Mouse (Mus musculus): ENCODE measurements around the gene Clybl. TPM values are rescaled to one million over a fixed set of nuclear protein-coding genes. Genes with fewer than 3 reads are reported as not detected.
A peak's percentile ranks its signal among the peaks of the same experiment; 100 is the strongest.

Clybl gene
- total RNA-seq, 2 experiments from 2014 or later = 9.7 to 24.2 TPM

DNA sequence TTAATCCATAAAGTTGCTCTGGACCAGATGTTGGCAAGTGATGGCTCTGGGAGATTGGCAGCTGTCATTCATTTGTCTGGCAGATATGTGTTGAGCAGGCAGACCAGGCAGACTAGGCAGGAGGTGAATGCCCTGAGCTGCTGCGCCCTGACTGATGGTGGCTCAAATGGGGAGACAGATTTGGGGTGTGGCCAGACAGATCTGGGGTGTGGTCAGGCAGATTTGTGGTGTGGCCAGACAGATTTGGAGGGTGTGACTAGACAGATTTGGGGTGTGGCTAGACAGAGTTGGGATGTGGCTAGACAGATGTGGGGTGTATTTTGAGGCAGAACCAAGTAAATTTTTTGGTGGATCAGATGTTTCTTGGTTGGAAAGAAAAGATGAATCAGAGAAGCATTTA is 62.4 kb downstream of the Clybl start:
- ATAC-seq (replicated peaks; ENCODE audit: poor library complexity, severe bottlenecking) = peak; percentile 27; the same call in 1 of the 2 replicates

DNA sequence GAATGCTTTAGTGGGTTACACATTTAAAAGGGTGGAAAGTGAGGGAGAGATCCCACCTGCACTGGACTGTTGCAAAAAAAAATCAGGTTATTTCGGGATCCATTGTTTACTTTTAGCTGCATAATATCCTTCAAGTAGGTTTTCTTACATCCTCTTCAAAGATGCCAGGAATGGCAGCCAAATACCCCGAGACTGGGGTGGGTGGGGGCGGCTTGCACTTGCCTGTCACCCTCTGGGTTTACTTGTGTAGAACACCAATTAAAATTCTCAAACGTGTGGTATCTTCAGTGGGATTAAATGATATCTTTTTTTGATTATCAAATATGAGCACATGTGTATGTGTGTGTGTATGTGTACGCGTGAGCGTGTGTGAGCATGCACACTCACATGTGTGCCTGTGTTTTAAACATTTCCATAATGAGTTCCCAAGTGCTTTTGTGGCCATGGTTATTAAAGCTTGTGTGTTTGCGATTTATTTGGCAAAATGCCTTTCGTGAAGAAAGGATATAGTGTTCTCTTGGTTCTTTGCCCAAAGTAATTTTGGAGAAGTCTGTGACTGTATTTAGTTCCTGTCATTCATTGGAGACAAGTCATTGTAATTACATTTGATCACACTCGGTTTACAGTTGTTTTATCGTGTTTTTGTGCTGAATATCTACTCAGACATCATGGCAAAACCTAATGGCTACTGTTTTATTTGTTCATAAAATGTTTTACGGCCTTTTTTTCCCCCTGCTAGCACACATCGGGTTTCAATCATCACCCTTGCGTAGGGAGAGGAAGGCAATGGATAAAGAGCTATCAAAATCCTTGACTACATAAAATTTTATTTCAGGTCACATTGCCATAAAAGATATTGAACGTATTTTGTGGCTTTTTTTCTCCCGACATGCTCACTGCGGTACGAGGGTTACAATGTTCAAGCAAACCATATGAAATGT is 65.7 kb downstream of the Clybl start:
- no peak for ATAC-seq (replicated peaks; ENCODE audit: poor library complexity, severe bottlenecking)

DNA sequence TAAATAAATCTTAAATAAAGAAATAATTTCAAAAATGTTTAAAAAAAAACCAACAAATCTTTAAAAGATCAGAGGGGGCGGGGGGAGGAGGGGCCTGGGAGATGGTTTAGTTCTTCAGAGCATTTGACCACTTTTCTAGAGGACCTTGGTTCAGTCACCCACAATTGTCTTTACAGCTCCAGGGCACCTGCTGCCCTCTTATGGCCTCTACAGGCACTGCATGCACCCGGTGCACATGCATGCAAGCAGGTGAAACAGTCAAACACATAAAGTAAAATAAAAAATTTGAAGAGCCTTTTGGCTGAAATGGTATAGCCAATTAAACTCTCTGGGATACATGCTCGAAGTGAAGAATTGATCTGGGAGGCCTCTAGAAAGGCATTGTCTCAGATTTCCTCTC is 67.6 kb downstream of the Clybl start:
- ATAC-seq (replicated peaks; ENCODE audit: poor library complexity, severe bottlenecking) = peak; percentile 61; the same call in 1 of the 2 replicates

DNA sequence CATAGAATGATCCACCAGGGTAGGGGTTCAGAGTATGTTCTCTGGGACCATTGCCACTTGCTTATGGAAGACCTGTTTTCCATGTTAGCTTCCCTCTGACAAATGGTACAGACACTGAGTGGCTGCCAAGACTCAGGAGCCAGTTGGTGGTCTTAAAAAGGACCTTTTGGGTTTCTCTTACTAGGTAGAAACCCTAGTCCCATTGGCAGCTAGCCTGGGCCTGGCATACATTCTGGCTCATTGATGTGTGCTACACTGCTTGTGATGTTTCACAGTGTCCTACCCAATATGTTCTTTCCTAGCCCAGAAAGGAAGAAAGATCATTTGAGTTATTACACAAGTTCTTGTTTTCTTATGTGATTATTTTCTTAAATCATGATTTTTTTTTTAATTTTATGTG is 69.8 kb downstream of the Clybl start:
- no peak for ATAC-seq (replicated peaks; ENCODE audit: poor library complexity, severe bottlenecking)

DNA sequence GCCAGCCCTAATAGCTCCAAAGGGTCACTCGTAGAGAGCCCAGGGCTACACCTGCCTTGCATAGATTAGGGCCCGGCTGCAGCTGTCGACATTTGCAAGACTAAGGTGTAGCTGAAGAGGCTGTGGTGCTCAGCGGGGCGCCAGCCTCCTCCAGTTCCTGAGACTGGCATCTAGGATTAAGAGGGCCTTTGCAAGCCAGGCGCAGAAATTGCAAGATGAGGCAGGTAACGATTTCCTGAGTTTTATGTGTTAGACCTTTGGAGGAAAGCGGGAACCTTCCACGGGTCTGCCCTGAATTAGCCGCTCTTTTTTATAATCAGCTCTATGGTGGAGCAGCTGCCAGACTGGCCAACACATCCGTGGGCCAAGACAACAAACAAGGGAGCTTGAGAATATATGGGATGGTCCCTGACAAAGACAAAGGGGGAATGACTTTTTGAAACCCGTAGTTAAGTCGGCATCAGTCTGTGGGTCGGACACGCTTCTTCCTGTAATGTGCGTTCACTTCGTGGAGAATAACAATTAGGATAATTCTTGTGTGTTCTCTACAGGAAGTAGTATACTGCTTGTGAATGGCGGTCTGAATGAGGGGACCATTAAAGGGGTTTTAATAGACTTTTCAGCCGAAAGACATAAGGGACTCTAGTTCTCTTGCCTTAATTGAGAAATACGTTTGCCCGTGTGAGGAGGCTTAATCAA is 74.2 kb downstream of the Clybl start:
- ATAC-seq (replicated peaks; ENCODE audit: poor library complexity, severe bottlenecking) = no peak

DNA sequence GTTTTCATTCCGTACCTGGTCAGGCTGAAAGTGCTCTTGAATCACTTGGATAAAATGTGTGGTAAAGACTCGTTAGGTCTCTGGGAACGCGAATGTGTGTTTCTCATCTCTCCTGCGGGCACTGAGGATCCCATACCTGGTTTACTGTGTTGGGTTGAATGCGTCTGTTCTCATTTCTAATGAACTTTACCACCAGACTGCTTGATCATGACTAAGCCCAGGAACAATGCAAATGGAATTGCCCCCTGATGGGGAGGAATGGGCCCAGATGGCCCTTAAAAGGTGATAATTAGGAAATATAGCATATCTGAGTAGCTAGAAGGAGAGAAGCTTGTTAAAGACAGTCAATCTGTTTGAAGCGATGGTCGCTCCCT is 74.7 kb downstream of the Clybl start:
- no peak for ATAC-seq (replicated peaks; ENCODE audit: poor library complexity, severe bottlenecking)

DNA sequence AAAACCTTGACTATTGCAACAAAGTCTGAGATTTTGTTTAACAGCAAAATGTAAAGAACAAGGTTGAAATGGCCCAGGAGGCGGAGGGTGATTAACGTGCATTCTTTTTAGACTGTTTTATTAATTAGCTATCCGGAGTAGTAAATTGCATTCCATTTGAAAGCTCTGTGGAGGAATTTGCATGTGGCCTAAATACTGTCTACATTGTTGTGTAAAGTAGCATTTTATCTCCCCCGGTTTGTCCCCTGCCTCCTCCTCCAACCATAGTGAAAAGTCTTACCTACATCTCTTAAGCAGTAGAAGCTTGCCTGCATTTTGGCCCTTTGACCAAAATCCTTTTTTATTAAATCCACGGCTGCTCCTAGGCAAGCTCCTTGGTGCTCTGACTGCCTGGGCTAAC is 76.8 kb downstream of the Clybl start:
- no peak for ATAC-seq (replicated peaks; ENCODE audit: poor library complexity, severe bottlenecking)

DNA sequence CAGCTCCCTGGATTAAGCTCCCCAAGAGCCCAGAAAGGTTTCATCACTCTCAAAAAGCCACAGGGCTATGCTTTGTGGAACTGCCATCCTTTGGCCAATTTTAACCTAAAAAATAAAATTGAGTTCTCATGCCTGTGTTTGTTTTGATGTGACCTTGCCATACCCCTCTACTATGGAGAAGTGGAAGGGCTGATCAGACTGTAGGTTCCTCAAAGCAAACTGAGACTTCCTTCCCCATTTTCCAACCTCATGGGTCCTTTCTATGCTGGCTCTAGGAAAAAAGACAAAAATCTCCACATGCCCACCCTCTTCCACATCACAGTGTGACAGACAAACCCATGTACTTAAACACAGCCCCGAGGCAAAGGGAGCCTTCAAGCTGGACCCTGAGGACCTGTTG is 79.7 kb downstream of the Clybl start:
- ATAC-seq (replicated peaks; ENCODE audit: poor library complexity, severe bottlenecking) = peak; percentile 96

DNA sequence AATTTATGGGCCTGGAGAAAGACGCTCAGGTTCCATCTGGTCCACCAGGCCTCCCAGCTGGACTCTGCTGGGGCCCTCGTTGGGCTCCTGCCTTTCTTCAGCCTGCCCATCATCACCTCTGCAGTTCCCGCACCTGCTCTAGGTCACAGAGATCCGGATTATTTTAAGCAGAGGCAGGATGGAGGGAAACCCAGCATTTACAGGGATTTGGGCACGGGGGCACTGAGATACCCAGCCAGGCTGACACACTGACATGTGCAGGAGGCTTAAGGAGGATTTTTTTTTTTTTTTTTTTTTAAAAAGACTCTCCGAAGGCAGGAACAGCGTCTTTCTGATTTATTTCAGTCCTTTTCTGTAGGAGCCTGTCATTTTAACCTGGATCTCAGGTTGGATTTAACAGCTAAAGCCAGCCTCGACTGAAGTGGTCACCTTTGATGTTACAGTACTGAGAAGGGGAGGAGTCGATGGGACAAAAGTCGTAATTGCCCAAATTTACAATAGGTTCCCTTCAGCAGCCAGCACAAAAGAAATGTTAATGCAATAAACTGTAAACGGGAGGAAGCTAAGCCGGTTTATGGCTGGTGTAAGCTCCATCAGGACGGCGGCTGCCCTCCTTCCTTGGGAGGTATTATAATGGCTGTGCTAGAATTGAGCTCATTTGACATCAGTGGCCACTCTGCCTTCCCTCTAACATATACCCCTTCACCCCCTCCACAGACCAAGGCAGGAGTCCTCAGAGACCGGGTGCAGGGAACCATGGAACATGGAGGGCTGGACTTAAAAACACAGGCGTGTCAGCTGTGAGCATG is 81.6 kb downstream of the Clybl start:
- ATAC-seq (replicated peaks; ENCODE audit: poor library complexity, severe bottlenecking) = no peak

DNA sequence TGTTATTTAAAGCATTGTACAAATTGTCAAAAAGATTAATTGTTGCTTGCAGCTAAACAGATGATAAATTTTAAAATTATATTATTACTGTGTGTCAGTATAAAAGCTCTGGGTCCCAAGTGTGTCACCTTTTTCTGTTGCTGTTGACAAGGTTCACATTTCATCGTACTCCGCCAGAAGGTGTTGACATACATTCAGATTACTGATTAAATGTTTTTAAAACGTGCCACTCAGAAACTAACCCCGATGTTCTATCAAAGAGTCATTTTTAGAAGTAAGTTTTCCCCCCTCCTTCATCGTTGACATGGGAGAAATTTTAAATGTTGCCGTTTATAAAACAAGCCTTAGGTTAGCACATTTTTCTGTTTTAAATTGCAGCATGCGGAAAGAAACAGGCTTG is 83.7 kb downstream of the Clybl start:
- no peak for ATAC-seq (replicated peaks; ENCODE audit: poor library complexity, severe bottlenecking)

DNA sequence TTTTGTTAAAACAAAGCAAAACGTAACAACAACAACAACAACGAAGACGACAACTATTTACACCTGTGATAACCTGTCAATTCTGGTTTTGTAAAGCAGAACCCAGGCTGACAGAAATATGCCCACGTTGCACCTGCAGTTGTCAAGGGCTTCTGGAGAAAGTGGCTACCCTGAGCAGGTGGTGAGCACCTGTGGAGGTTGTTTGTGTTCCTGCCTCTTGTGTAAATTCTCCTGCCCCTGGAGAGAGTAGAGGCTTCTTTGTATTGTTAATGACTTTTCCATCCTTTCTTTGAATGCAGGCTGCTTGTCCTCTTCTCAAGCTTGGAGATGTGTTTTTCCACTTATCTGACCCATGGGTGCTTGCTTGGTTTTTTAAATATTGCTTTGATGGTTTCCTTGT is 86.1 kb downstream of the Clybl start:
- ATAC-seq (replicated peaks; ENCODE audit: poor library complexity, severe bottlenecking) = no peak

DNA sequence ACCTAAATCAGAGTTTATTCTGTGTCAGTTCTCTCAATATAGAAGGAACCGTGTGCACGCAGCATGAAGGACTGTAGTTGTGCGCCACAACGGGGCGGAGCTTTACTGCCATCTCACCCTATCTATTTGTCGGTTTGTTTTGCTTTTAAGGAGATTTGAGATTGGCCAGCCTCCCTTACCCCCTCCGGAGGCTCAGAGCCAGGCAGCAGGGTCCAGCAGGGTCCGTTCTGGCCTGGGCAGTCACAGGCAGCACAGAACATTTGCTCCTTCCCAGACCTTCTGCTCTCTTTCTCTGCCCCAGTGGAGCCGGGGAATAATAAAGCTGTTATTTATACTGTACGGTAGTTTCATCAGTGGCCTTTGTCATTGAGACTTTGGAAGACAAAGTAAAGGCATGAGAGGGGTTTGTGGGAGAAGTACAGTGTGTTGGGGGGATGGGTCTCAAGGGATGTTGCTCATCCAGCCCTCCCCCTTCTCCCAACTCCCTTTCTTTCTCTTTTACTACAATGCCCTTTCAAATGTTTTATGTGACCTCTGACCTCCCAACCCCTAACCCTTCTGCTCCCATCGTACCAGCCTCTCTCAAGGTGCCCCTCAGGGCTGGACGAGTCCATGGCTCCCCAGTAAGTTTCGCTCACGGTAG is 89.7 kb downstream of the Clybl start:
- ATAC-seq (replicated peaks; ENCODE audit: poor library complexity, severe bottlenecking) = no peak

DNA sequence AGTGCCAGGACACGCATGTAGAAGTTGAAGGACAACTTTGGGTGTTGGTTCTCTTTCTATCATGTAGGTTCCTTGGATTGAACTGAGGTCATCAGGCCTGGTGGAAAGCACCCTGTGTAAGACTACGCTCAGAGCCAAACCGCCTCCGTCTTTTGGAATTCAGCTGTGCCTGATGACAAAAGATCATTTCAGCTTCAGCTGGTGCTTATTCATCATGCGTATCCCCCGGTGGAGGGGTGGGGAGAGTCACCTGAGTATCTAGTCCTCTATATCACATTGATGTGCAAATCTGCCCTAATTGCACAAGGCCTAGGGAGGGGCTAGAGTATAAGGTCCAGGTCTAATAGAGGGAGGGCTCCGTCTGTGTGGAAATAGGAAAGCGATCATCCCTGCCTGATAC is 95.6 kb downstream of the Clybl start:
- no peak for ATAC-seq (replicated peaks; ENCODE audit: poor library complexity, severe bottlenecking)

DNA sequence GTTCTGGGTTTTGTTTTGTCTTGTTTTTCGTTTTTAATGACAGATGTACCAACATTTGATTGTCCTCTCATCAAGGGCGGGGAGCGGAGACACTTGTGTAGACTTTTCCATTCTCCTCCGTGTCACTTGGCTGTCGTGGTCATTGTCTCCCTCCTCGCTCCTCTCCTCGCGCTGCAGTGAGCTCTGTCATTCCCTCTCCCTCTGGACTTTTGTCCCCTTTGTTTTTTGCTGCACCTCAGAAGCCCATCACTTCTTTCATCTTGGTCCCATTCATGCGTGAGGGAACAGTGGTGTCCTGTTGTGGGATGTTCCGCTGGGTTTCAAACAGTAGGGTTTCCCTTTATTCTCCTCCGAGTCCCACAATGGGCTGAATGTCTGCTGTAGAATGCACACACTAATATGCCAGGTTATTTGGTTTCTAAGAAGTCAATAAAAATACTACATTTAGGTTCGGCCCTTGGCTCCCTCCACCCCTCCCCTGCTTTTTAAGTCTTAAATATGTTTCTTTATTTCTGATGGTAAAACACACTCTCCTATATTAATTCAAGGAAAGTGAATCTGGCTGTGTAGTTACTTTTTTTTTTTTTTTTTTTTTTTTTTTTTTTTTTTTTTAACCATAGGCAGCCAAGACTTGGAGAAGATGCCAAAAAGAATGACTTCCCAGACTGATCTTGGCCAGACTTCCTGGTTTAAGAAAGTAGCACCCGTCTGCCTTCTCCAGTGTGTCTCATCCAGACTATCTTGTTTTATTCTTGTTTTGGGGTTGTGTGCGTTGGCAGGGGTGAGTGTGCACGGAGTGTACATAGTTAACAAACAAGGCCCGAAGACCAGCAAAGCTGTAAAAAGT is 98.2 kb downstream of the Clybl start:
- no peak for ATAC-seq (replicated peaks; ENCODE audit: poor library complexity, severe bottlenecking)

DNA sequence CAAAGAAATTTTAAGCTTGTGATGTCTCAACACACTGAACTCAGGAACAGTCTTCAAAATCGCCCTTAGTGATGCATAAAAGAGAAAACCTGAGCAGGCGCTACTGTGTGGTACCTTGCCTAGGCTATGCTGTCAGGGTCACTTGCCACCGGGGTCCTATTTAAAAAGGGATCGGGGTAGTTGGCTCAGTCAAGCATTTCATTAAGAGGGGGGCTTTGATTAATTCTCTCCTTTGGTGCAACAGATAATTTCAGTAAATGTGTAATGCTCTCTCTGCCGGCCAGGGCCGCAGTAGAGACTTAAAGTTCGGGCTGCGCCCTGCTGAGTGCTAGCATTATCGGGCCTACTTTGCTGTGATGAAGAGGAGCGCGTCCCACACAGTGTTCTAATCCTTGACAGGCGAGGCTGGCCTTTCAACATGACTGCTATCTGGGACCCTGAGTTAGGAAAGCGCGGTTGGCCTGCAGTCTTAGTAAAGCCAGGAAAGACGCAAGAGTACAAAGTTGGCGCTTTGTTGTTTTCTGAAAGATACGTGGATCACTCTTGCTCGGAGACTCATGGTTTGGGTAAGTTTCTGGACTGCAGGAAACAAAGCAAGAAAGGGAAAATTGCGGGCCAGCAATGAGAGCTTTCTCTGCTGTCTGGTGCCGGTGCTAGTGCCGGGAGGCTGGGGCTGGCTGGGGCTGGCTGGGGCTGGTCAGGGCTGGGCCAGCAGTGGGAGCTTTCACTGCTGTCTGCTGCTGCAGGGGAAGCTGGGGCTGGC is 99.0 kb downstream of the Clybl start:
- ATAC-seq (replicated peaks; ENCODE audit: poor library complexity, severe bottlenecking) = no peak

DNA sequence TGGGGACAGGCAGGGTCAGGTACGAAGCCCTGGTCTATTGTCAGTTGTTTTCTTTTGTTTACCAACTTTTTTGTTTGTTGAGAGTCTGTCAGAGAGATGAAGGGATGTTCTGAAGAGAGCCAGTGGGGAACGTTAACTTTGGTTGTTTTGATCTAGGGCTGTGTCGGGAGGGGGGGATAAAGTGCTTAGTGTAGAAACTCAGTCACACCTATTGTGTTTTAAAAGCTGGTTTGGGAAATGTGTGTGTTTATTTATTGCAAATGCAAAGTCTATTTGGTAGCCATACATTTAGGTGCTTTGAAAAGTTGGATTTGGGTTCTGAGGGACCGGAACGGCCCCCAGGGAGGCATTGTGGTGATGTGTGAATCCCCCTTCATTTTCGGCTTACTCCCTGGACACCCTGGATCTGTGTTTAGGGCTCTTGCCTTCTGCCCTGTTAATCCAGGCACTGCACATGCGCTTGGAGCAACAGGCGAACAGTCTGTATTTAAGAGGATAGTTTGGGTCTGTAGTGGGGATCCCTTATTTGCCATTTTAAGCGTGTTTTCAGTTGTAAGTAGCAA is 99.6 kb downstream of the Clybl start:
- no peak for ATAC-seq (replicated peaks; ENCODE audit: poor library complexity, severe bottlenecking)

DNA sequence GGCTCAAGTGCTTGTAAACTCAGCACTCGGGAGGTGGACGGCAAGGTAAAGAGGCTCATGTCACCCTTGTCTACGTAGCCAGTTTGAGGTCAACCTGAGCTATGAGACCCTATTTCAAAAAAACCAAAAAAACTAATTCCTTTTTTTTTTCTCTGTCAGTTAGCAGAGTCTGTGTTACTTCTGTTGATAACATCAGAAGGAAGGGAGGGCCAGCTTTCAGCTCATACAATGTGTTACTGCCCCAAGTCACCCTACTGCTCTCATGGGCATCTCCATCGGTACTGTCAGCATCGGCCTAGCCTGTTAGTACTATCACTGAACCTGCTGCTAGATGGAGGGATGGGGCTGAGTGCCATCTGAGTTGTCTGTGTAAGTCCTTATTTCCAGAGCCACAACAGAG is 102.5 kb downstream of the Clybl start:
- no peak for ATAC-seq (replicated peaks; ENCODE audit: poor library complexity, severe bottlenecking)

DNA sequence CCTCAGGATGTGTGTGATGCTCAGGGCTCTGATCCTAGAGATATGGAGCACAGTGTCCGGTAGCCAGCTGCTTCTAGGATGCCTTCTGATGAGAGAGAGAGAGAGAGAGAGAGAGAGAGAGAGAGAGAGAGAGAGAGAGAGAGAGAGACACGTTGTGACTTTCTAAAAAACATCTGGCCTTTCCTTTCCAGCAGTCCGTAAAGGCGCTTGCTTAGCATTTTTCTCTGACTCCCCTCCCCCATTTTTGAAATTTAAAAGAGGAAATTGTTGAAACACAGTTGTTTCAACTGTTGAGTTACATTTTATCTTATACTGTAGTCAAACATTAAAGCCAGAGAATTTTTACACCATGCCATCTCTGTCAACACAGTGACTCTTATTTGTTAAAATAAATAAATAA is 114.9 kb downstream of the Clybl start:
- peak; percentile 33; the same call in 1 of the 2 replicates for ATAC-seq (replicated peaks; ENCODE audit: poor library complexity, severe bottlenecking)

Measured in granulocyte monocyte progenitor cell, adult 5-6 weeks (primary cell).